Mouse (Mus musculus) hindbrain, embryonic 14.5 days (tissue): ENCODE measurements around the gene Faf1. TPM values are rescaled to one million over a fixed set of nuclear protein-coding genes. Genes with fewer than 3 reads are reported as not detected.

Experiments
- ATAC-seq: fragments of 200-750 bp; cut with Nextera tagmentation; 2 replicates; pipeline ENCODE4 v1.8.0; 2017; ENCODE audit warnings: moderate number of reproducible peaks, mild to moderate bottlenecking, moderate TSS enrichment, moderate library complexity; ENCODE audit not compliant: low FRiP score
- DNase-seq: peaks from one replicate; pipeline ENCODE4 v3.0.0-alpha.2; 2015; ENCODE audit warnings: low spot score
- H3K27ac ChIP-seq: fragments of 300-500 bp; sonication (generic); 2 replicates; pipeline ENCODE4 v1.5.1; 2014; ENCODE audit warnings: mild to moderate bottlenecking, moderate library complexity
- H3K27me3 ChIP-seq: fragments of 300-500 bp; sonication (generic); 2 replicates; pipeline ENCODE4 v1.6.1; 2014; ENCODE audit warnings: mild to moderate bottlenecking, low read length, mixed read lengths; ENCODE audit not compliant: control insufficient read depth, insufficient read depth
- H3K36me3 ChIP-seq: fragments of 300-500 bp; sonication (generic); replicated peaks from 2 replicates; pipeline ENCODE4 v1.6.1; 2014; ENCODE audit not compliant: control insufficient read depth, insufficient read depth
- H3K4me1 ChIP-seq: fragments of 300-500 bp; sonication (generic); replicated peaks from 2 replicates; pipeline ENCODE4 v1.6.1; 2014; ENCODE audit warnings: antibody characterized with exemption, low read length, mixed read lengths; ENCODE audit not compliant: control insufficient read depth, insufficient read depth
- H3K4me2 ChIP-seq: fragments of 300-500 bp; sonication (generic); replicated peaks from 2 replicates; pipeline ENCODE4 v1.6.1; 2014; ENCODE audit warnings: mild to moderate bottlenecking, moderate library complexity
- H3K4me3 ChIP-seq: fragments of 300-500 bp; sonication (generic); replicated peaks from 2 replicates; pipeline ENCODE4 v1.5.1; 2014; ENCODE audit warnings: mild to moderate bottlenecking, low read length
- H3K9ac ChIP-seq: fragments of 300-500 bp; sonication (generic); 2 replicates; pipeline ENCODE4 v1.6.1; 2014
- H3K9me3 ChIP-seq: fragments of 300-500 bp; sonication (generic); 2 replicates; pipeline ENCODE4 v1.6.1; 2016; ENCODE audit warnings: low read length; ENCODE audit not compliant: control insufficient read depth
- WGBS: fragments of 180-500 bp; shearing (Covaris S2); extraction: QIAGEN DNeasy Blood & Tissue Kit; methylation state at CpG from one replicate; pipeline ENCODE4 v1.1.7; 2014; 5-methylcytosine and 5-hydroxymethylcytosine counted together
- polyA plus RNA-seq: library from polyadenylated mRNA; unstranded; fragments of >200 nt; fragmentation: Nextera tagmentation; extraction: Ambion mirVana; gene quantifications from 2 replicates; pipeline ENCODE4 v1.2.1, GENCODE M21; 2014

Gene Faf1
- polyA plus RNA-seq, 1 experiment from 2014 or later, result 47.1 TPM

DNA sequence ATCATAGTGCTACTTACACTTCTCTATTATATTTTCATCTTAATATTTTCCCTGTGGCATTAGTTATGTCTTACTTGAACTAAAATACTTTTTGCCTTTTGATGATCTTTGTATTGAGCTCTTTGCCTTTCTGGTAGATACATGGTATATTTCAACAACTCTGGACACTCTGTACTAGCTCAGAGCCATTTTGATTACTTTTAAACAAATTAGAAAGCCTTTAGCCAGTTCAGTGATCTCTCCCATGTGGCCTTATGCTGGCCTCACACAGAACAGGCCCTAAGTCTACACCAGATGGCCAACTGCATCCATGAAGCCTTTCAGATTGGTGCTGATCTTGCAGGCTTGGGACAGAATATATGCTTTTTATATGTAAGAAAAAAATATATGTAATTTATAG lies 23.1 kb upstream of the Faf1 start:
- no peak overlapping the region for H3K27ac ChIP-seq
- no peak for DNase-seq

DNA sequence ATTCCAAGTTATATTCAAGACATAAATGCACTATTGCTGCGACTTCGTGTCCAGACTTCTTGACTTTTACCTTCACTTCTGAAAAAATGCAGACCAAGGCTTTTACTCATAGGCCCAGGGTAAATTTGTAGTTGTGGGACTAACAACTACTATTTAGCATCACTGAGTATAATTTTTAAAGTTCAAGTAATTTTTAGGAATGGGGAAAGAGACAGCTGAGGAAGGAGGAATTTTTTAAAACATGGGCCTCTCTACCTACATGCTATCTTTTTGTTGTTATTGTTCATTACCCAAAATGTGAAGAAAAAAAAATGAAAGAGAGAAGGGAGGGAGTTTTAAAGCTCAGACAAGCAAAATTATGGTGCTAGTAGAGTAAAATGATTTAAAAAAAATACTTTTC lies 21.7 kb upstream of the Faf1 start:
- Histone ChIP-seq H3K9me3 (no peaks in the 10 kb centered on the region), H3K27me3 (peaks cover 72% of the 10 kb centered on the region), H3K36me3 (no peaks in the 10 kb centered on the region), H3K4me2 (no peak overlapping the region), H3K9ac (no peak overlapping the region), H3K27ac (no peak overlapping the region), H3K4me3 (no peak overlapping the region), H3K4me1 (0 out of 2 replicates have a peak, but pooled peaks cover 5% of the 10 kb centered on the region)
- WGBS, result 56% methylated on average over 2 of the region's 2 CpGs
- peak; percentile 24 for DNase-seq
- ATAC-seq, result no peak

More for the DNA sequence above, 23.1 kb upstream of the Faf1 start:
- 0 out of 2 replicates have a peak, but pooled peaks cover 5% of the 10 kb centered on the region for H3K4me1 ChIP-seq
- no peak overlapping the region for H3K4me3 ChIP-seq
- no peaks in the 10 kb centered on the region for H3K36me3 ChIP-seq
- ATAC-seq, result no peak
- no peaks in the 10 kb centered on the region for H3K9me3 ChIP-seq
- H3K27me3 ChIP-seq, result peaks cover 58% of the 10 kb centered on the region
- H3K9ac ChIP-seq, result no peak overlapping the region
- H3K4me2 ChIP-seq, result no peak overlapping the region

DNA sequence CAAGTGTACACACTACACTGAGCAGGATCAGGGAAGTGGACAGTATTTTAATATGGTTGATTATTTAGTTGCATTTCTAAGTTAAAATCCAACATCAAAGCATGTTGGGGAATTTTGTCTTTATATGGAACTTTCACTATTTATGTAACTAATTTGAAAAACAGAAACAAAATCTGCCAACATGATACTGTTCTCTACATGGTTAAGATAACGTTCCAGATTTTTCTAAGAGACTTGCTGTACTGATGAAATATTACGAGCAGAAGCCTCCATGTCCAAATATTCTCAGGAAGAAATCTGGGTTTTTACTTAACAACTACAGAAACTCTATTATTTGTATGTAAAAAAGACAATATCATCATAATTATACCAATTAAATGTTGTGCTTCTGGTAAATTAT lies 20.6 kb upstream of the Faf1 start:
- H3K9ac ChIP-seq, result no peak overlapping the region
- H3K4me3 ChIP-seq, result no peak overlapping the region
- DNase-seq, result peak; percentile 23
- H3K36me3 ChIP-seq, result no peaks in the 10 kb centered on the region
- 0 out of 2 replicates have a peak, but pooled peaks cover 5% of the 10 kb centered on the region for H3K4me1 ChIP-seq
- ATAC-seq, result no peak
- H3K27me3 ChIP-seq, result peaks cover 78% of the 10 kb centered on the region
- 32% methylated on average over 2 of the region's 2 CpGs for WGBS
- no peak overlapping the region for H3K27ac ChIP-seq
- H3K4me2 ChIP-seq, result no peak overlapping the region
- no peaks in the 10 kb centered on the region for H3K9me3 ChIP-seq

DNA sequence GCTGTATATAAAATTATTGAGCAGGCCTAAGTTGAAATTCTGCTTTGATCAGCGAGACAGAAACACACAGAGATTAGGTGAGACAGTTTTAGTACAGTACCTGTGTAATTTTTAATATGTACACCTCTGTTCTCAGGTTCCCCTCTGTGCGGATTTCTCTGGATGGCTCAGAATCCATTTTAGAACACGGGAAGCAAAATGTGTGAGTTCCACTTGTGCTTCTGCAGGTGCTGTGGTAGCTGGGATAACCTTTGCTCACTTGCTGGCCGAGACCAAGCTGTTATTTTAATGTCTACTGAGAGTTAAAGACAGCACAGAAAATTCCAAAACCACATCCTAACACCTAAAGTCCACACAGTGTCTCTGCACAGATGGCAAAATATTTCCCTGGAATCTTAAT lies 20.1 kb upstream of the Faf1 start:
- Histone ChIP-seq H3K9ac (no peak overlapping the region), H3K4me3 (no peak overlapping the region), H3K36me3 (no peaks in the 10 kb centered on the region), H3K27ac (no peak overlapping the region), H3K4me2 (no peak overlapping the region), H3K4me1 (0 out of 2 replicates have a peak, but pooled peaks cover 5% of the 10 kb centered on the region), H3K9me3 (no peaks in the 10 kb centered on the region), H3K27me3 (peaks cover 83% of the 10 kb centered on the region)
- DNase-seq, result no peak
- WGBS, result 7% methylated on average over 4 of the region's 4 CpGs
- ATAC-seq, result no peak

DNA sequence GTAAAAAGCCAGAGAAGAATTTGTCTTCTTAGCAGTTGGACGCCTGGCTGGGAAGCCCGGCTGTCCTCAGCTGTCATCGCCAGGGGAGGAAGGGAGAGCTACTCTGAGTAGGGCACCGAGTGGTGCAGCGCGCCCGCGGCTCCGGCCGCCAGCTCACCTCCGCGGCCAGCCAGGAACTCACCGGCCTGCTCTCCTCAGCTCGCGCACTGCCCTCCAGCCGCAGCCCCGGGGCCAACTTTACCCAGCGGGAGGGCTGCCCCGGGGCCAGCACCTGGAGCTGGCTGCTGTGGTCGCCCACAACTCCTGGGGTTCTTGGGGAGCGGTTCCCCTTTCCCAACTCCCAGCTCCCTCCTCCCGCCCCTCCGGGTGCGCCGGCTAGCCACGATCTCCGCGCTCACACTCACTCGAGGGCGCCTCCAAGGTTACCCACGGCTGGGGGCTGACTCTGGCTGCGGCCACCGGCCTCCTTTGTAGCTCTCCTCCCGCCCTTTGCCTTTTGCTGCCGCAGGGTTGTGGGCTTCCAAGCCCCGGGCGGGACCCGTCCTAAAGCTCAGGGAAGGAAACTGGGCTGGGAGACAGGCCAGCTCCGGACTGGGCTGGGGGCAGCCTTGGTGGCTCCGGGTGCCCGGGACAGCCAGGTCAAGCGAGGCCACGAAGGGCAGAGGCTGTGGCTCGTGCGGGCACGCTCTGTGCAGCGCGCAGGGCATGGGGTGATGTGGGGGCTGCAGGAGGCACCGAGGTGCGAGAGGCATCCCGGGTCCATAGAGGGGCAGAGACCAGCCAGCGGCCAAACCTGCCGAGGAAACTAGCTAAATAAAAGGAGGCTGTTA lies 19.2 kb upstream of the Faf1 start:
- H3K9me3 ChIP-seq, result no peaks in the 10 kb centered on the region
- no peaks in the 10 kb centered on the region for H3K36me3 ChIP-seq
- no peak overlapping the region for H3K9ac ChIP-seq
- peak; percentile 57; the same call in 1 of the 2 replicates for ATAC-seq
- WGBS, result under 1% methylated on average over 53 of the region's 53 CpGs
- H3K4me3 ChIP-seq, result peak overlapping the region; percentile 12
- peaks cover 85% of the 10 kb centered on the region for H3K27me3 ChIP-seq
- H3K27ac ChIP-seq, result no peak overlapping the region
- H3K4me2 ChIP-seq, result peak overlapping the region; percentile 37
- peak; percentile 22 for DNase-seq
- H3K4me1 ChIP-seq, result 0 out of 2 replicates have a peak, but pooled peaks cover 5% of the 10 kb centered on the region

DNA sequence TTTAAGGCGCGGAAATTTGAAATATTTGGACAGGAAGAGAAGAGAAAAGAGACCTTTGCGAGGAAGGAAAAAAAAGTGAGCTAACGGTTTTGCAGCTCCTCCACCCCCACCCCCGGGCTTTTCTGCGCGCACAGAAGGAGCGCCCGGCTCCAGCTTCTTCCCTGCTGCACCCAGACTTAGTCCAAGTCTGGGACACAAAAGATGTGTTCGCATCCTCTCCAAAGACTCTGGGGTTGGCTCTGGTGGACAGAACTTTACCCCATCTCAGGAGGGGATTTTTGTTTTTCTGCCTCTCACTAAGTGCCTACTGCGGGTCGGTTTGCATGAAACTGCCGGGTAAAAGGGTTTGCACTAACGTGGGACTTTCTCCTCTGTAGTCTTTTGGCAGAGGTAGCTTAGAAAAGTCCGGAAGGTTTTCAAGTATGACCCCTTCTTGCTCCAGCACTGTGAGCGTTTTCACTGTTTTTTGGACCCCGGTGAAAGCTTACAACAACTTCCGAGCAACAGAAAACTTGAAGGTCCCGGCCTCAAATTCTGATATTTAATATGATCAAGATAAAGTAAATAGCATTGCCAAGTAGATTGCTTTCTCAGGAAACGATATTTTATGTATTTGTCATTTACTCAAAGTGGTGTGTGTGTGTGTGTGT lies 18.4 kb upstream of the Faf1 start:
- 2% methylated on average over 20 of the region's 20 CpGs for WGBS

DNA sequence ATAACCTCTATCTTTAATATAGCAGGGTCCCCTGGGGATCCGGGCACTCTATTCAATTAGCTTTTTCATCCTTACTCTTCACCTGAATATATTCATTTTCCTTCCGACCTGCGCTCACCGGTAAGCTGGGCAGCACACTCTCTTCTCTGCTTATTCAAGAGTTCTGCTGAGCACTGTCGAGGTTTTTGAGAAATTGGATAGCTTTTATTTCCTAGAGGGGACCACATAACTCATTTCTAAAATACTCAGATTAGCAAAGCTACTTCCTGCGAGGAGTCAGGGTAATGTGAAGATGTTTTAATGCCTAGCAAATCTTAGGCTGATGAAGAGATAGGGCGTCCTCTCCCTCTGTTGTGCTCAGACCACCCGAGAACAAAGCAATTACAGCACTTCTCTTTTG lies 17.6 kb upstream of the Faf1 start:
- Histone ChIP-seq H3K4me1 (0 out of 2 replicates have a peak, but pooled peaks cover 5% of the 10 kb centered on the region), H3K9ac (no peak overlapping the region), H3K4me2 (no peak overlapping the region), H3K27me3 (peaks cover 90% of the 10 kb centered on the region), H3K4me3 (no peak overlapping the region), H3K9me3 (no peaks in the 10 kb centered on the region), H3K36me3 (no peaks in the 10 kb centered on the region), H3K27ac (no peak overlapping the region)
- WGBS, result 5% methylated on average over 8 of the region's 8 CpGs
- ATAC-seq, result no peak
- peak; percentile 16 for DNase-seq

More for the DNA sequence above, 18.4 kb upstream of the Faf1 start:
- Histone ChIP-seq H3K27ac (no peak overlapping the region), H3K36me3 (no peaks in the 10 kb centered on the region), H3K4me1 (0 out of 2 replicates have a peak, but pooled peaks cover 5% of the 10 kb centered on the region), H3K4me2 (peak overlapping the region; percentile 37), H3K9me3 (no peaks in the 10 kb centered on the region), H3K27me3 (peaks cover 88% of the 10 kb centered on the region), H3K9ac (no peak overlapping the region), H3K4me3 (peak overlapping the region; percentile 12)
- DNase-seq (peak; percentile 24), ATAC-seq (no peak)

DNA sequence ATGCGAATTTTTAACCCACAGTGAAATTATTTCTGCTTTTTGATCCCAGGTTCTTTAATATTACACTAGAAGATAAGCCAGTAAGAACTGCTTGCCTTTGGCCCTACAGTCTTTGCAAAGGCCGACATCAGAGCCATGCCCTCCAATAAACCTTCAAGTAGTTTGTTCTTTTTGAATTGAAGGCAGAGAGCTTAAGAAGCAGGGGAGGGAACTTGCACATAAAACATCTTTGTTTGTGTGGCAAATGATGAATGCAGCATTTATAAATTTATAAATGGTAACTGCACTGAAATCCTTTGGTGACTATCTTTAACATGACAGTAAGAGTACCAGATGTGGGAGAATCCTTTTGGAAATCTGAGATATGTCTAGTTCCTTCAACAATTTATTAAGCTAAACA lies 16.8 kb upstream of the Faf1 start:
- no peak overlapping the region for H3K4me2 ChIP-seq
- ATAC-seq, result no peak
- H3K4me1 ChIP-seq, result 0 out of 2 replicates have a peak, but pooled peaks cover 5% of the 10 kb centered on the region
- H3K27me3 ChIP-seq, result peaks cover 90% of the 10 kb centered on the region
- H3K27ac ChIP-seq, result no peak overlapping the region
- 25% methylated on average over 2 of the region's 2 CpGs for WGBS
- no peak overlapping the region for H3K9ac ChIP-seq
- H3K4me3 ChIP-seq, result no peak overlapping the region
- peak; percentile 26 for DNase-seq
- H3K9me3 ChIP-seq, result no peaks in the 10 kb centered on the region
- no peaks in the 10 kb centered on the region for H3K36me3 ChIP-seq

DNA sequence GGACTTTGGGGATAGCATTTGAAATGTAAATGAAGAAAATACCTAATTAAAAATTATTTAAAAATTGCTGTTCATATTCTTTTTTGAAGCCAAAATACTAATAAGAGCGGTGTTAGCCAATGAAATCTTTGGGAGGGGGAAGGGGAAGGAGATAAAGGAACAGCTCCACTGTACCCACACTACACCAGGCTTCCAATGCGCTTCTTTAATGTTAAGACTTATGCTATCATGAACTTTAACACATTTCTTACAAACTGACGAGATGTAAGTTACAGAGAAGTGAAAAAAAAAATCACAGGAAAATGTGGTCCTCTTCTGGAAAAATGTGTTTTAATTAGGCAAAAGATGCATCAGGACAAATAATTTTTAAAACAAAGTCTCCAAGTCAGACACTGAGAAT lies 15.8 kb upstream of the Faf1 start:
- Histone ChIP-seq H3K9ac (no peak overlapping the region), H3K4me2 (no peak overlapping the region), H3K9me3 (no peaks in the 10 kb centered on the region), H3K36me3 (no peaks in the 10 kb centered on the region), H3K27ac (no peak overlapping the region), H3K4me3 (no peak overlapping the region), H3K27me3 (peaks cover 89% of the 10 kb centered on the region), H3K4me1 (peaks cover 9% of the 10 kb centered on the region; the same call in 1 of the 2 replicates)
- no peak for ATAC-seq
- 24% methylated on average over 3 of the region's 3 CpGs for WGBS
- DNase-seq, result peak; percentile 18
